Mouse (Mus musculus) neural tube, embryonic 15.5 days (tissue): ENCODE measurements around the gene AA986860. TPM values are rescaled to one million over a fixed set of nuclear protein-coding genes. Genes with fewer than 3 reads are reported as not detected.

Experiments used
- ATAC-seq: fragments of 200-750 bp; cut with Nextera tagmentation; 2 replicates; pipeline ENCODE4 v1.8.0; 2017; ENCODE audit warnings: mild to moderate bottlenecking, moderate TSS enrichment, moderate library complexity; ENCODE audit not compliant: low FRiP score
- H3K27ac ChIP-seq: fragments of 300-500 bp; sonication (generic); replicated peaks from 2 replicates; pipeline ENCODE4 v1.5.1; 2015; ENCODE audit warnings: mild to moderate bottlenecking, inconsistent platforms
- H3K27me3 ChIP-seq: fragments of 300-500 bp; sonication (generic); replicated peaks from 2 replicates; pipeline ENCODE4 v1.6.1; 2015; ENCODE audit warnings: inconsistent platforms
- H3K36me3 ChIP-seq: fragments of 300-500 bp; sonication (generic); 2 replicates; pipeline ENCODE4 v1.6.1; 2015; ENCODE audit warnings: inconsistent platforms
- H3K4me1 ChIP-seq: fragments of 300-500 bp; sonication (generic); 2 replicates; pipeline ENCODE4 v1.6.1; 2015; ENCODE audit warnings: inconsistent platforms
- H3K4me2 ChIP-seq: fragments of 300-500 bp; sonication (generic); 2 replicates; pipeline ENCODE4 v1.6.1; 2015; ENCODE audit warnings: inconsistent platforms, mild to moderate bottlenecking, moderate library complexity
- H3K4me3 ChIP-seq: fragments of 300-500 bp; sonication (generic); replicated peaks from 2 replicates; pipeline ENCODE4 v1.5.1; 2015; ENCODE audit warnings: mild to moderate bottlenecking, inconsistent platforms
- H3K9ac ChIP-seq: fragments of 300-500 bp; sonication (generic); replicated peaks from 2 replicates; pipeline ENCODE4 v1.6.1; 2015; ENCODE audit warnings: mild to moderate bottlenecking, inconsistent platforms
- H3K9me3 ChIP-seq: fragments of 300-500 bp; sonication (generic); replicated peaks from 2 replicates; pipeline ENCODE4 v1.6.1; 2016; ENCODE audit warnings: inconsistent platforms
- WGBS: fragments of 180-500 bp; shearing (Covaris S2); methylation state at CpG from one replicate; pipeline ENCODE4 v1.1.7; 2015; ENCODE audit warnings: mixed read lengths; 5-methylcytosine and 5-hydroxymethylcytosine counted together
- polyA plus RNA-seq: library from polyadenylated mRNA; unstranded; fragments of >200 nt; fragmentation: Nextera tagmentation; extraction: Ambion mirVana; gene quantifications from 2 replicates; pipeline ENCODE4 v1.2.1, GENCODE M21; 2015

Gene AA986860
- polyA plus RNA-seq, 1 experiment from 2014 or later: 0.82 TPM

DNA sequence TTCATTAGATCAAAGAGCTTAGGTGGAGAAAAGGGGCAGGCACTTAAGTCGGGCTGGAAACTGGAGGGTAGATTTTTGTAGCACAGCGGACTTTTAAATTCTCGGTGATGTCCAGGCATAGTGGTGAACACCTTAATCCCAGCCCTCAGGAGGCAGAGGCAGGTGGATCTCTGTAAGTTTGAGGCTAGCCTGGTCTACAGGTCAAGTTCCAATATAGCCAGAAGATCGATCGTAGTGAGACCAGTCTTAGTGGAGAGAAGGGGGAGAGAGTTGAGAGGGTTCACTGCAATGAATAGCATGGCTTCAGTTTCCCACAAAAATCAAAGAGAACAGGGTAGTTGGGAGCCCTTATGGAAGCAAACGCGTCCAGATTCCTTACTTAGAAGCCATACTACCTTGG lies 6.1 kb downstream of the AA986860 start:
- H3K4me3 ChIP-seq: no peak overlapping the region
- no peak overlapping the region for H3K4me2 ChIP-seq
- no peak overlapping the region for H3K27ac ChIP-seq
- no peaks in the 10 kb centered on the region for H3K36me3 ChIP-seq
- no peak overlapping the region for H3K9ac ChIP-seq
- H3K9me3 ChIP-seq: no peaks in the 10 kb centered on the region
- H3K4me1 ChIP-seq: no peaks in the 10 kb centered on the region
- no peak for ATAC-seq
- 91% methylated on average over 7 of the region's 7 CpGs for WGBS
- H3K27me3 ChIP-seq: no peaks in the 10 kb centered on the region

DNA sequence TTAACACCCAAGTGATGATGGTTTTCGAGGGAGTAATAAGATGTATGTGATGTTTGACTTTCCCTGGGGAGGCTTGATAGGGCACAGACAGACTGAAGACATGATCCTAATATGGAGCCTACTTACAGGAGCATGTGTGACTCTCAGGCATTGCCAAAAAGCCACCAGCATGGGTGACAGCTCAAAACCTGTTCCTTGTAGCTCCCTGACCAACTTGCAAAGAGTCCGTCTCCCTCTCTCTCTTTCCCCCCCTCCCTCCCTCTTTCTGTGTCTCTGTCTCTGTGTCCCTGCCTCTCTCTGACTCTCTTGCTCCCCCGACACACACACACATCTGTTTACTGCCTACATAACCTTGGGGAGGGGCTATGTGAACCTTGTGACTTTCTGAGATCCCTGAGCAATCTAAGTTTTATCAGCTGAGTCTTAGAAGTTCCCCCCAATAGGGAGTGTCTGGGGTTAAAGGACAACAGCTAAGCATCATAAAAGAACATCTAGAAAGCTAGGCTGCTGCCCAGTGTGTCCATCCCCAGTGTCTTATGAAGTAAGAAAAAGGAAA lies 6.9 kb downstream of the AA986860 start:
- H3K36me3 ChIP-seq: no peaks in the 10 kb centered on the region
- no peaks in the 10 kb centered on the region for H3K4me1 ChIP-seq
- no peaks in the 10 kb centered on the region for H3K9me3 ChIP-seq
- H3K4me2 ChIP-seq: no peak overlapping the region
- ATAC-seq: no peak
- H3K27ac ChIP-seq: no peak overlapping the region
- no peaks in the 10 kb centered on the region for H3K27me3 ChIP-seq
- 88% methylated on average over 3 of the region's 3 CpGs for WGBS
- H3K9ac ChIP-seq: no peak overlapping the region
- H3K4me3 ChIP-seq: no peak overlapping the region

DNA sequence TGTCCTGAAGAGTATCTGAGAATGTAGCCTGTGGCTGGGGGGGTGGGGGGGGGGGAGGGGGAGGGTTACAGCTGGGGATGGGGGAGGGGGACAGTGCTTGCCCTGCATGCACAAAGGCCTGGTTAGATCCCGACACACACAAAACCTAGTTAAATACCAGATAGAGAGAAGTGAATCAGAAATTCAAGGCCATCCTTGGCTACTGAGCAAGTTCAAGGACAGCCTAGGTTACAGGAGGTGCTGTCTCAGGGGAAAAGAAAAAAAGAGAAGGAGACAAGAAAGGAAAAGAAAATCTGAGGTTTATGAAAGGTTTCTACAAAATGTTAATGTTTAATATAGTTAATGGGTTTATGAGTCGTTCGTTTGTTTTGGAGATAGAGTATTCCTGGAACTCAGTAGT lies 7.9 kb downstream of the AA986860 start:
- ATAC-seq: no peak

DNA sequence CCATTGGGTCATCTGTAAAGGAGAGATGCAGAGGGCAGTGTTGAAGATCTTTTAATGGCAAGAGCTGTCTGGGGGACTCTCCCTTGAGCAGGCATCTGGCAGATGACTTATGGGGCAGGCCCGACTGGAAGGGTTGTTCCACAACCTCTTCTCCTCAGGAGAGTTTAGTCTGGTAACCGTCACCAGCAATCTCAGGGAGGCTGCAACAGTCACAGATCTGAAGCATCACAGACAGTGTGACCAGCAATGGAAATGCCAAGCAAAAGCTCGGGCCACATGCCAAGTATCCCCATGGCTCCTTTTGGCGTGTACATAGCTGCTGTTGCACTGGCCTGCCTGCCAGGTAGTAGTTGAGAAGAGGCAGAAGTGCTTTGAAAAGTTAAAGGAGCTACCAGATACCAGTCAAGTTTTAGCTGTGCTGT lies 8.5 kb downstream of the AA986860 start:
- H3K27me3 ChIP-seq: no peaks in the 10 kb centered on the region
- no peak overlapping the region for H3K4me3 ChIP-seq
- no peak overlapping the region for H3K27ac ChIP-seq
- ATAC-seq: no peak
- no peaks in the 10 kb centered on the region for H3K9me3 ChIP-seq
- H3K4me1 ChIP-seq: no peaks in the 10 kb centered on the region
- 80% methylated on average over 4 of the region's 4 CpGs for WGBS
- no peaks in the 10 kb centered on the region for H3K36me3 ChIP-seq
- H3K9ac ChIP-seq: no peak overlapping the region
- H3K4me2 ChIP-seq: no peak overlapping the region

More for the DNA sequence above, 7.9 kb downstream of the AA986860 start:
- no peaks in the 10 kb centered on the region for H3K27me3 ChIP-seq
- WGBS: 69% methylated on average over 3 of the region's 3 CpGs
- H3K27ac ChIP-seq: no peak overlapping the region
- H3K4me2 ChIP-seq: no peak overlapping the region
- no peaks in the 10 kb centered on the region for H3K4me1 ChIP-seq
- no peaks in the 10 kb centered on the region for H3K36me3 ChIP-seq
- no peaks in the 10 kb centered on the region for H3K9me3 ChIP-seq
- no peak overlapping the region for H3K4me3 ChIP-seq
- no peak overlapping the region for H3K9ac ChIP-seq

DNA sequence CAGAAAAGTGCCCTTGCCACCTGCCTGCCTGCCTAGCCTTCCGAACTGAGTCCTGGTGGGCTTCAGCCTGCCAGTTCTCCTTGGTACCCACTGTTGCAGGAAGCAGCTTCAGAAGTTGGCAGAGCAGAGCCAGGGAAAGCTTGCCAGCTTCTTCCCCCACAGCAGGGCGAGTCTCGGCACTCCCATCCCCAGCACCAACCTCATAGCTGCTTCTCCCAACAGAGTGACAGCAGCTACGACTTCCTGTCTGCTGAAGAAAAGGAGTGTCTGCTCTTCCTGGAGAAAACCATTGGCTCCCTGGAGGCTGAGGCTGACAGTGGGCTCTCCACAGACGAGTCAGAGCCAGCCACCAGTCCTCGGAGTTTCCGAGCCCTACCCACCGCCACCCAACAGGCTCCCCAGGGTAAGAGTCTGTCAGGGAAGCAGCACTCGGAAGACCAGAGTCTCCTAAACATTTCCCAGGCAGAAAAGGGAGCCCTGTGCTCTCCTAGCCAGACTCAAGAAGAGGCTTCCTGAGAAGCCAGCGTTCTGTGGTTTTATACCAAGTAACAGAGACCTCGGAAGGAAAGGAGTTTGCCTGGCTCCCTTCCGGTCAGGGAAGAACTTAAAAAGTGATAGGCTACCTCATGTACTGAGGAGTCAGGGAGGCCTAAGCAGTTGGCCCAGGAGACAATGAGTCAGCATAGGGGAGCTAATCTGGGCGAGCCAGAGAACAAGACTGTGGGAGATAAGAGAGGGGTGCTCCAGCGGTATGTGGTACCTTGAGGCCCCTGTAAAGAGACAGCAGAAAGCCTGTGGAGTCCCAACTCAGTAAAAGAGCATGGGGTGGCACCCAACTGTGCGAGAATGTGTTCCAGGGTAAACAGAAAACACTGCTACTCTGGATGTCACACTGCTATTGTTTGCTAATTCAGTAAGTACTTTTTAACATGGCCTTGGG lies 9.3 kb downstream of the AA986860 start:
- 65% methylated on average over 15 of the region's 15 CpGs for WGBS
- H3K27ac ChIP-seq: no peak overlapping the region
- H3K4me2 ChIP-seq: no peak overlapping the region
- no peaks in the 10 kb centered on the region for H3K9me3 ChIP-seq
- H3K27me3 ChIP-seq: no peaks in the 10 kb centered on the region
- no peak for ATAC-seq
- no peaks in the 10 kb centered on the region for H3K36me3 ChIP-seq
- no peaks in the 10 kb centered on the region for H3K4me1 ChIP-seq
- no peak overlapping the region for H3K9ac ChIP-seq
- H3K4me3 ChIP-seq: no peak overlapping the region

DNA sequence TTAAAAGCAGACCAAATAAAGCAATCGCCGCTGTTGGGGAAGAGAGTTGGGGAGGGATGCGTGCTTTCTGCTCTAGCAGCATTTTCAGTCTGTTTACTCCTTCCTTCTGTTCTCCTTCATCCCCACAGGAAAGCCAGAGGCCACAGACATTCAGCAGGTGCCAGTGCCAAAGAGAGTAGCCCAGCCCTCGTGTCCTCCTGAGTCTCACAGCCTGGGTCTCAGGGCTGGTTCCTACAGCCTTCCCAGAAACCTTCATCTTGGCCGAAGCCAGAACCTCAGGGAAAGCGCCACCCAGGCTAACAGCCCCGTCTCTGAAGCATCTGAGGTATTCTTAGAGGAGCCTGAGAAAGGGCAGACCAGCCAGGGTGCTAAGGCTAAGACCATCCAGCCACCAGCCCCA lies 10.4 kb downstream of the AA986860 start:
- H3K4me3 ChIP-seq: no peak overlapping the region
- no peaks in the 10 kb centered on the region for H3K4me1 ChIP-seq
- 90% methylated on average over 7 of the region's 7 CpGs for WGBS
- no peak overlapping the region for H3K27ac ChIP-seq
- no peak overlapping the region for H3K4me2 ChIP-seq
- no peaks in the 10 kb centered on the region for H3K36me3 ChIP-seq
- no peaks in the 10 kb centered on the region for H3K27me3 ChIP-seq
- no peak for ATAC-seq
- H3K9ac ChIP-seq: no peak overlapping the region
- H3K9me3 ChIP-seq: no peaks in the 10 kb centered on the region

DNA sequence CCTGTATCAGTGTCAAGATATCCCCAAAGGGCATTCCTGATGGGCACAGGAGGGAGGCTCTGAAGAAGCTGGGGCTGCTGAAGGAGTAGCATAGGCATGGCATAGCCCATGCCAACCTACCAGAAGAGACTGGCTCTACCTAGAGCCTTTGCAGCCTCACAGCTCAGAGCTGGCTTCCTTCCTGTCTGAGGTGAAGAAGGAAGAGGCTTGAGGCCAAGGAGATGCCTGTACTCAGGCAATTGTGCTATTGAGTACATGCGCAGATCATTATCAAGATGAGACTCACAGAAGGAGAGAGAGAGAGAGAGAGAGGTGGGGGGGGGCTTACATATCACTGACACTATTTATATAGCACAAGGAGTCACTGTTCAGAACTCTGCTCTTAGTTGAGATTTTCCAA lies 12.0 kb downstream of the AA986860 start:
- Histone ChIP-seq H3K27ac (no peak overlapping the region), H3K4me3 (no peak overlapping the region), H3K4me2 (no peak overlapping the region), H3K9me3 (no peaks in the 10 kb centered on the region), H3K4me1 (no peaks in the 10 kb centered on the region), H3K27me3 (no peaks in the 10 kb centered on the region), H3K36me3 (no peaks in the 10 kb centered on the region), H3K9ac (no peak overlapping the region)
- ATAC-seq: no peak
- WGBS: 91% methylated on average over 1 of the region's 1 CpGs

DNA sequence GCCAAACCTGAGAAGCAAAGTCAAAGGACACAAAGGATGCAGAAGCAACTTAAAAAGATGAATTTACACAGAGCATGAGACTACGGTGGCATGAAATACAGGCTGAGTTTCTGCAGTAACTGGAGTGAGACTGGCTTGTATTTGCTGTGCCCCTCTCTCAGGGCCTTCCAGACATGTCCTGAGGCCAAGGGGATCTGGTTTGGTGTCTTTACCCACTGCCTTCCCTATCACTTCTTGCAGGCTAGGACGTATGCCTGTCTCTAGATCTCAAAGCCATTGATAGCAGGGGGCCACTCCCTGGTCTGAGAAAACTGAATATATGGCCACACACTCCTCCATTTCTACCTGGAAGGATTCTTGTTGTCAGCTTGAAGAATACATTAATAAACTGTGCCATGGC lies 12.4 kb downstream of the AA986860 start:
- H3K27me3 ChIP-seq: no peaks in the 10 kb centered on the region
- no peak overlapping the region for H3K4me3 ChIP-seq
- 79% methylated on average over 2 of the region's 2 CpGs for WGBS
- H3K4me1 ChIP-seq: no peaks in the 10 kb centered on the region
- no peak overlapping the region for H3K27ac ChIP-seq
- H3K36me3 ChIP-seq: no peaks in the 10 kb centered on the region
- no peak overlapping the region for H3K9ac ChIP-seq
- no peak for ATAC-seq
- no peaks in the 10 kb centered on the region for H3K9me3 ChIP-seq
- no peak overlapping the region for H3K4me2 ChIP-seq

DNA sequence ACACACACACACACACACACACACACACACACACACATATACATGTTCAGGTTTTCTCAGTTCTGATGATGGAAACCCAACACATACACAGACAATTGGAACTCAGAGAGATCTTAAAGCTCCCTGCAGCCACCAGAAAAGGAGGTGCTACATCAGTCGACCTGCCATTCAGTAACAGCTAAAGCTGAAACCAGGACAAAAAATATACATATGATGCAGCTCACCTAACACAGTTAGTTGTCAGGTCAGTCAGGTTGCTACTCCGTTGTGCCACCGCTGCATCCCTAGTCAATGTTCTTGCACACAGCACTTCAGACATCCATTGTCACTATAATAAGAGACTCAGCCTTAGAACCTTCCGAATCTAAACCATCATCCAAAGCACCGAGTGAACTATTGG lies 13.2 kb downstream of the AA986860 start:
- Histone ChIP-seq H3K4me2 (no peak overlapping the region), H3K9me3 (no peaks in the 10 kb centered on the region), H3K27ac (no peak overlapping the region), H3K36me3 (no peaks in the 10 kb centered on the region), H3K9ac (no peak overlapping the region), H3K27me3 (no peaks in the 10 kb centered on the region), H3K4me3 (no peak overlapping the region), H3K4me1 (no peaks in the 10 kb centered on the region)
- 89% methylated on average over 5 of the region's 5 CpGs for WGBS
- ATAC-seq: no peak

DNA sequence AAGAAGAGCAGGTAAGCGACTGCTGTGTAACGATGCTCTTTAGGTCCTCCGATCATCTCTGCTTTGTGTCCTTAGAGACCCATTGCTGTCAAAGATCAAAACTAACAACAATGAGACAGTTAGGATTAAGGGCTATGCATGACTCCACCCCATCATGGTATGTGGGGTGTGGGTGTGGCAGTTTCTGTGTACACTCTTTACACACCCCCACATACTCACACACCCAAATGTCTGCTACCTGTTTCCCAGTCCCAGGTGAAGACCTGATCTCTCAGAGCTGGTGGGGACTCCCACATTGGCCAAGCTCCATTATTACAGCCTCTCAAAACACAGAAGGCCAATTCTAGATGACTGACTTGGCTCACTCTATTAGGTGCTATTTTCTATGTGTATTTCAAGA lies 13.8 kb downstream of the AA986860 start:
- no peaks in the 10 kb centered on the region for H3K9me3 ChIP-seq
- no peak overlapping the region for H3K27ac ChIP-seq
- no peak overlapping the region for H3K4me2 ChIP-seq
- H3K36me3 ChIP-seq: no peaks in the 10 kb centered on the region
- no peaks in the 10 kb centered on the region for H3K4me1 ChIP-seq
- no peak overlapping the region for H3K4me3 ChIP-seq
- no peak for ATAC-seq
- no peaks in the 10 kb centered on the region for H3K27me3 ChIP-seq
- H3K9ac ChIP-seq: no peak overlapping the region
- WGBS: 97% methylated on average over 3 of the region's 3 CpGs

DNA sequence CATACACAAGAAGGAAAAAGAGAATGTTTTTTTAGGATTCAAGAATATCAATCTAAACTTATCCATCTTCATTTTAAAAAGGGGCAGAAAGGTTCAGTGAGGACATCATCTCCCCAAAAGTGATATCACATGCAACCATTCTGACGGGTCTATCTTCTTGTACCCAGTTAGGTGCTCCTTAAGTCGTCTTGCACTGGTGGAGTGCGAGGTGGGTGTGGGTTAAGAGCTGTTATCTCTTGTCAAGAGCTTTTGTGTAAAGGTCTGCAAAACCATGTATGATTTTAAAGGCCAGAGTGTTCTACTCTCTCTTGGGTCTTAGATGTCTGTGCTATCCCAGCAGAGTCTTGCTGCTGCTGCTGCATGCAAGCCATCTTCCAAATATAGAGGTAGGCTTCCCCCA lies 15.0 kb downstream of the AA986860 start:
- no peak overlapping the region for H3K9ac ChIP-seq
- no peak overlapping the region for H3K27ac ChIP-seq
- no peaks in the 10 kb centered on the region for H3K4me1 ChIP-seq
- no peaks in the 10 kb centered on the region for H3K9me3 ChIP-seq
- H3K4me3 ChIP-seq: no peak overlapping the region
- no peak overlapping the region for H3K4me2 ChIP-seq
- no peak for ATAC-seq
- WGBS: 87% methylated on average over 3 of the region's 3 CpGs
- no peaks in the 10 kb centered on the region for H3K27me3 ChIP-seq
- no peaks in the 10 kb centered on the region for H3K36me3 ChIP-seq

DNA sequence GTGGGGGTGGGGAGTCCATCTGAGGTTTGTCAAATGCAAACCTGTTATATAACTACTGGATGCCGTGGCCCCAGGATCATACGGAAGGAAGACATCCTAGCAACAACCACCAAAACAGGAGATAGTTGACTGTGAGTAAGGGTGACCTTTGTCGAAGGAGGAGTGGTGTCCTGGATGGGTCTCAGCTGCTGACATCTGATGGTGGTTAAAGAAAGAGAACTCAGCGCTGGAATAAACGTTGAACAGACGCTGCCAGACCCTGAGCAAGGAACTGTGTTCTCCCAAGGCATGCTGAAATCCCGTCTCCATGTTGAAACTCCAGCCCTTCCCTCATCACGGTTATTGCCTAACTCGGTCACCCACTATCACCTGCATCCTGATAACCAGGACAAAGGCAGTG lies 27.9 kb downstream of the AA986860 start:
- Histone ChIP-seq H3K36me3 (no peaks in the 10 kb centered on the region), H3K4me1 (no peaks in the 10 kb centered on the region), H3K27ac (no peak overlapping the region), H3K4me2 (no peak overlapping the region), H3K9ac (no peak overlapping the region), H3K27me3 (no peaks in the 10 kb centered on the region), H3K4me3 (no peak overlapping the region), H3K9me3 (no peaks in the 10 kb centered on the region)
- WGBS: 87% methylated on average over 9 of the region's 9 CpGs
- no peak for ATAC-seq
